Mouse (Mus musculus) forebrain, embryonic 14.5 days (tissue): ENCODE measurements at regions not wholly inside any gene's neighbourhood (a gene's known extent, or its start where the extent isn't known, plus 50 kb on each side); places are given as distances from the start of the nearest gene placed in this dataset.

Experiments
- ATAC-seq: fragments of 200-750 bp; cut with Nextera tagmentation; 2 replicates; pipeline ENCODE4 v1.8.0; 2017; ENCODE audit warnings: mild to moderate bottlenecking, moderate library complexity
- DNase-seq: peaks from one replicate; pipeline ENCODE4 v3.0.0-alpha.2; 2015; ENCODE audit warnings: low spot score
- H3K27ac ChIP-seq: fragments of 300-500 bp; sonication (generic); 2 replicates; pipeline ENCODE4 v1.5.1; 2014; ENCODE audit warnings: low read depth, mild to moderate bottlenecking, control low read depth, low read length, moderate library complexity
- H3K27me3 ChIP-seq: fragments of 300-500 bp; sonication (generic); replicated peaks from 2 replicates; pipeline ENCODE4 v1.6.1; 2014; ENCODE audit warnings: low read length, control low read depth, mixed read lengths; ENCODE audit not compliant: control insufficient read depth, insufficient read depth
- H3K36me3 ChIP-seq: fragments of 300-500 bp; sonication (generic); 2 replicates; pipeline ENCODE4 v1.6.1; 2014; ENCODE audit warnings: low read length, control low read depth; ENCODE audit not compliant: control insufficient read depth, insufficient read depth
- H3K4me1 ChIP-seq: fragments of 300-500 bp; sonication (generic); 2 replicates; pipeline ENCODE4 v1.6.1; 2014; ENCODE audit warnings: antibody characterized with exemption, low read length, control low read depth; ENCODE audit not compliant: control insufficient read depth, insufficient read depth
- H3K4me2 ChIP-seq: fragments of 300-500 bp; sonication (generic); 2 replicates; pipeline ENCODE4 v1.6.1; 2014; ENCODE audit warnings: mild to moderate bottlenecking, control low read depth, low read length
- H3K4me3 ChIP-seq: fragments of 300-500 bp; sonication (generic); 2 replicates; pipeline ENCODE4 v1.5.1; 2014; ENCODE audit warnings: low read depth, low read length, control low read depth
- H3K9ac ChIP-seq: fragments of 300-500 bp; sonication (generic); 2 replicates; pipeline ENCODE4 v1.6.1; 2014; ENCODE audit warnings: mild to moderate bottlenecking, low read length, control low read depth, moderate library complexity
- H3K9me3 ChIP-seq: fragments of 300-500 bp; sonication (generic); replicated peaks from 2 replicates; pipeline ENCODE4 v1.6.1; 2016; ENCODE audit warnings: low read length, control low read depth, mixed read lengths; ENCODE audit not compliant: control insufficient read depth
- WGBS: fragments of 180-500 bp; shearing (Covaris S2); extraction: QIAGEN DNeasy Blood & Tissue Kit; methylation state at CpG from one replicate; pipeline ENCODE4 v1.1.7; 2014; 5-methylcytosine and 5-hydroxymethylcytosine counted together

GRCm38 (mm10) chr9:46440226-46440625 lies 120.4 kb upstream of the 4931429L15Rik start:
- Histone ChIP-seq H3K4me2 (no peak overlapping the region), H3K9ac (no peak overlapping the region), H3K4me3 (no peak overlapping the region), H3K9me3 (peaks cover 7% of the 10 kb centered on the region; the same call in 1 of the 2 replicates), H3K27ac (no peak overlapping the region), H3K36me3 (no peaks in the 10 kb centered on the region), H3K4me1 (peaks cover 16% of the 10 kb centered on the region), H3K27me3 (peaks cover 18% of the 10 kb centered on the region)
- ATAC-seq (no peak), DNase-seq (no peak)
- WGBS: 73% methylated on average over 5 of the region's 5 CpGs

GRCm38 (mm10) chr9:46434700-46435099 lies 114.9 kb upstream of the 4931429L15Rik start:
- H3K4me3 ChIP-seq: no peak overlapping the region
- H3K9me3 ChIP-seq: peaks cover 7% of the 10 kb centered on the region; the same call in 1 of the 2 replicates
- H3K36me3 ChIP-seq: no peaks in the 10 kb centered on the region
- 44% methylated on average over 3 of the region's 3 CpGs for WGBS
- no peak overlapping the region for H3K4me2 ChIP-seq
- H3K27ac ChIP-seq: peak overlapping the region; percentile 58; the same call in 1 of the 2 replicates
- H3K27me3 ChIP-seq: no peaks in the 10 kb centered on the region
- peak; percentile 76 for DNase-seq
- no peak overlapping the region for H3K9ac ChIP-seq
- ATAC-seq: peak; percentile 63; the same call in 1 of the 2 replicates
- H3K4me1 ChIP-seq: no peaks in the 10 kb centered on the region

GRCm38 (mm10) chr9:46433716-46434115 lies 113.9 kb upstream of the 4931429L15Rik start:
- 81% methylated on average over 5 of the region's 5 CpGs for WGBS

GRCm38 (mm10) chr9:46431053-46431452 lies 111.3 kb upstream of the 4931429L15Rik start:
- WGBS: 38% methylated on average over 13 of the region's 13 CpGs
- H3K27ac ChIP-seq: no peak overlapping the region
- no peak overlapping the region for H3K4me3 ChIP-seq
- peaks cover 7% of the 10 kb centered on the region; the same call in 1 of the 2 replicates for H3K9me3 ChIP-seq
- no peaks in the 10 kb centered on the region for H3K27me3 ChIP-seq
- DNase-seq (no peak), ATAC-seq (no peak)
- no peak overlapping the region for H3K9ac ChIP-seq
- no peak overlapping the region for H3K4me2 ChIP-seq
- H3K4me1 ChIP-seq: no peaks in the 10 kb centered on the region
- H3K36me3 ChIP-seq: no peaks in the 10 kb centered on the region

More at GRCm38 (mm10) chr9:46433716-46434115, 113.9 kb upstream of the 4931429L15Rik start:
- Histone ChIP-seq H3K4me1 (no peaks in the 10 kb centered on the region), H3K9me3 (peaks cover 7% of the 10 kb centered on the region; the same call in 1 of the 2 replicates), H3K36me3 (no peaks in the 10 kb centered on the region), H3K27ac (no peak overlapping the region), H3K4me2 (no peak overlapping the region), H3K4me3 (no peak overlapping the region), H3K9ac (no peak overlapping the region), H3K27me3 (no peaks in the 10 kb centered on the region)
- ATAC-seq (no peak), DNase-seq (no peak)

GRCm38 (mm10) chr9:46423184-46423967 lies 103.6 kb upstream of the 4931429L15Rik start:
- ATAC-seq (no peak), DNase-seq (no peak)
- Histone ChIP-seq H3K36me3 (no peaks in the 10 kb centered on the region), H3K4me3 (no peak overlapping the region), H3K9ac (no peak overlapping the region), H3K27me3 (no peaks in the 10 kb centered on the region), H3K27ac (no peak overlapping the region), H3K4me2 (no peak overlapping the region), H3K4me1 (no peaks in the 10 kb centered on the region), H3K9me3 (no peaks in the 10 kb centered on the region)
- WGBS: 81% methylated on average over 12 of the region's 12 CpGs

GRCm38 (mm10) chr9:46421688-46422274 lies 102.0 kb upstream of the 4931429L15Rik start:
- H3K36me3 ChIP-seq: no peaks in the 10 kb centered on the region
- no peak overlapping the region for H3K9ac ChIP-seq
- WGBS: 18% methylated on average over 7 of the region's 7 CpGs
- H3K27me3 ChIP-seq: no peaks in the 10 kb centered on the region
- H3K9me3 ChIP-seq: no peaks in the 10 kb centered on the region
- no peak overlapping the region for H3K4me2 ChIP-seq
- ATAC-seq: no peak
- DNase-seq: no peak
- no peaks in the 10 kb centered on the region for H3K4me1 ChIP-seq
- no peak overlapping the region for H3K27ac ChIP-seq
- H3K4me3 ChIP-seq: no peak overlapping the region

- peaks cover 3% of the 10 kb centered on the region for H3K9me3 ChIP-seq
- no peak overlapping the region for H3K4me2 ChIP-seq
- no peaks in the 10 kb centered on the region; the same call in 1 of the 2 replicates for H3K4me1 ChIP-seq
- H3K27me3 ChIP-seq: no peaks in the 10 kb centered on the region
- WGBS: 73% methylated on average over 10 of the region's 10 CpGs
- no peaks in the 10 kb centered on the region for H3K36me3 ChIP-seq
- ATAC-seq: no peak
- H3K27ac ChIP-seq: no peak overlapping the region
- no peak overlapping the region for H3K4me3 ChIP-seq
- H3K9ac ChIP-seq: no peak overlapping the region
- DNase-seq: no peak
These were observed 91.9 kb upstream of the 4931429L15Rik start for GRCm38 (mm10) chr9:46411686-46412085.

GRCm38 (mm10) chr9:46408776-46409175 lies 89.0 kb upstream of the 4931429L15Rik start:
- H3K27ac ChIP-seq: no peak overlapping the region
- no peaks in the 10 kb centered on the region for H3K36me3 ChIP-seq
- H3K4me1 ChIP-seq: no peaks in the 10 kb centered on the region; the same call in 1 of the 2 replicates
- no peaks in the 10 kb centered on the region for H3K27me3 ChIP-seq
- H3K9ac ChIP-seq: no peak overlapping the region
- ATAC-seq: no peak
- no peak for DNase-seq
- H3K4me2 ChIP-seq: no peak overlapping the region
- WGBS: 84% methylated on average over 10 of the region's 10 CpGs
- H3K9me3 ChIP-seq: peaks cover 3% of the 10 kb centered on the region
- H3K4me3 ChIP-seq: no peak overlapping the region

GRCm38 (mm10) chr9:46406606-46407005 lies 86.8 kb upstream of the 4931429L15Rik start:
- H3K36me3 ChIP-seq: no peaks in the 10 kb centered on the region
- DNase-seq (peak; percentile 46), ATAC-seq (no peak)
- no peak overlapping the region for H3K4me3 ChIP-seq
- 28% methylated on average over 8 of the region's 8 CpGs for WGBS
- H3K27me3 ChIP-seq: no peaks in the 10 kb centered on the region
- H3K27ac ChIP-seq: no peak overlapping the region
- H3K4me1 ChIP-seq: no peaks in the 10 kb centered on the region; the same call in 1 of the 2 replicates
- no peak overlapping the region for H3K4me2 ChIP-seq
- H3K9ac ChIP-seq: no peak overlapping the region
- H3K9me3 ChIP-seq: no peaks in the 10 kb centered on the region
